Mouse (Mus musculus): ENCODE data around the gene Fbxl17. TPM values are rescaled to one million over a fixed set of nuclear protein-coding genes. Genes with fewer than 3 reads are reported as not detected.
A peak's percentile ranks its signal among the peaks of the same experiment; 100 is the strongest.

The Fbxl17 gene
- polyA plus RNA-seq, 1 experiment from 2014 or later = 9.8 TPM

- 94% methylated on average over 3 of the region's 3 CpGs for WGBS
- no peaks in the 10 kb centered on the region for H3K9me3 ChIP-seq
- H3K27ac ChIP-seq = no peak overlapping the region
- H3K9ac ChIP-seq = no peak overlapping the region
- H3K27me3 ChIP-seq (replicated peaks) = no peaks in the 10 kb centered on the region
- no peaks in the 10 kb centered on the region for H3K4me1 ChIP-seq
- 0 out of 2 replicates have a peak, but pooled peaks have one; percentile 21 for ATAC-seq (ENCODE audit: low FRiP score, low read depth)
- no peaks in the 10 kb centered on the region for H3K36me3 ChIP-seq
- H3K4me3 ChIP-seq = no peak overlapping the region
- no peak overlapping the region for H3K4me2 ChIP-seq (replicated peaks)
These were observed 257.1 kb downstream of the Fbxl17 start for GRCm38 (mm10) chr17:63242761-63243160.

- no peaks in the 10 kb centered on the region for H3K9me3 ChIP-seq
- ATAC-seq (ENCODE audit: low FRiP score, low read depth) = no peak
- no peaks in the 10 kb centered on the region for H3K36me3 ChIP-seq
- no peak overlapping the region for H3K9ac ChIP-seq
- no peaks in the 10 kb centered on the region for H3K4me1 ChIP-seq
- H3K4me2 ChIP-seq (replicated peaks) = no peak overlapping the region
- no peaks in the 10 kb centered on the region for H3K27me3 ChIP-seq (replicated peaks)
- no peak overlapping the region for H3K4me3 ChIP-seq
- 92% methylated on average over 5 of the region's 5 CpGs for WGBS
- H3K27ac ChIP-seq = no peak overlapping the region
These were observed 259.1 kb downstream of the Fbxl17 start for GRCm38 (mm10) chr17:63240731-63241106.

DNA sequence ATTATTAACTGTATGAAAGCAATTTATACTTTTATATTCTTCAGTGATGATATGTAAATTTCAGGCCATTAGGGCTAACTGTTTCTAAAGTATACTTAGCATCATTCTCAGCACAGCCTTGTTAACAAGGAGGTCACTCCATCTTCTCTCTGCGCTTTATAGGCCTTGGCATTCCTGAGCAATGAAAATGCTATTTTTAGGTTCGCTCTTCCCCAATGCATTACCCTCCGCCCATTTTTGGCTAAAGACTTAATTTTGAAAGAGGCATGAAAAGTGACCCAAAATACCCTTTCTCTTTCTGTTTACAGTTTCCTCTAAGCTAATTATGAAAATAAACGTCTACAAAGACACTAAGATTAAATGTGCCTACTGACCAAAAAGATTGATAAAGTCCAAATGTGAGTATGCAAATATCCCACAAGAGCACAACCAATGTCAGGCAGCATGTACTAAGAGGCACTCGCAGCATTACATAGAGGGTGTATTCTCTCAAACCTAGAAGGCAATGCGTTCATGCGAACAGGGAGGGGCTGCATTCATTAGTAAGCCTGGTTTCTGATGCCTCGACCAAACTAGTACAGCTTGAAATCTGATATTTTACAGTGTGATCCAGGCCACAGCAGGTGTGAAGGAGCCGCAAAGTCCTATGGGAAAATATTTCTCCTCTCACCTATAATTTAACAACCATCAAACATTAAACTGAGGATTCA lies 259.6 kb downstream of the Fbxl17 start:
- no peak for ATAC-seq (ENCODE audit: low FRiP score, low read depth)
- Histone ChIP-seq H3K27me3 (replicated peaks) (no peaks in the 10 kb centered on the region), H3K27ac (no peak overlapping the region), H3K9me3 (no peaks in the 10 kb centered on the region), H3K36me3 (no peaks in the 10 kb centered on the region), H3K9ac (no peak overlapping the region), H3K4me1 (no peaks in the 10 kb centered on the region), H3K4me2 (replicated peaks) (no peak overlapping the region), H3K4me3 (no peak overlapping the region)
- WGBS = 81% methylated on average over 9 of the region's 9 CpGs

GRCm38 (mm10) chr17:63236846-63237245 lies 263.0 kb downstream of the Fbxl17 start:
- no peak overlapping the region for H3K4me2 ChIP-seq (replicated peaks)
- no peak overlapping the region for H3K27ac ChIP-seq
- no peaks in the 10 kb centered on the region for H3K36me3 ChIP-seq
- ATAC-seq (ENCODE audit: low FRiP score, low read depth) = no peak
- H3K4me1 ChIP-seq = no peaks in the 10 kb centered on the region
- H3K4me3 ChIP-seq = no peak overlapping the region
- H3K27me3 ChIP-seq (replicated peaks) = no peaks in the 10 kb centered on the region
- no peak overlapping the region for H3K9ac ChIP-seq
- H3K9me3 ChIP-seq = no peaks in the 10 kb centered on the region

GRCm38 (mm10) chr17:63236221-63236620 lies 263.6 kb downstream of the Fbxl17 start:
- 85% methylated on average over 8 of the region's 8 CpGs for WGBS
- H3K4me2 ChIP-seq (replicated peaks) = no peak overlapping the region
- H3K9me3 ChIP-seq = no peaks in the 10 kb centered on the region
- H3K9ac ChIP-seq = no peak overlapping the region
- no peaks in the 10 kb centered on the region for H3K36me3 ChIP-seq
- H3K27ac ChIP-seq = no peak overlapping the region
- H3K4me1 ChIP-seq = no peaks in the 10 kb centered on the region
- ATAC-seq (ENCODE audit: low FRiP score, low read depth) = no peak
- no peak overlapping the region for H3K4me3 ChIP-seq
- no peaks in the 10 kb centered on the region for H3K27me3 ChIP-seq (replicated peaks)

GRCm38 (mm10) chr17:63235821-63236220 lies 264.0 kb downstream of the Fbxl17 start:
- no peaks in the 10 kb centered on the region for H3K27me3 ChIP-seq (replicated peaks)
- no peaks in the 10 kb centered on the region for H3K9me3 ChIP-seq
- no peak overlapping the region for H3K4me2 ChIP-seq (replicated peaks)
- 51% methylated on average over 3 of the region's 3 CpGs for WGBS
- H3K4me1 ChIP-seq = no peaks in the 10 kb centered on the region
- ATAC-seq (ENCODE audit: low FRiP score, low read depth) = no peak
- H3K9ac ChIP-seq = no peak overlapping the region
- no peak overlapping the region for H3K4me3 ChIP-seq
- no peak overlapping the region for H3K27ac ChIP-seq
- H3K36me3 ChIP-seq = no peaks in the 10 kb centered on the region

GRCm38 (mm10) chr17:63229111-63229510 lies 270.7 kb downstream of the Fbxl17 start:
- Histone ChIP-seq H3K36me3 (no peaks in the 10 kb centered on the region), H3K9ac (no peak overlapping the region), H3K4me2 (replicated peaks) (no peak overlapping the region), H3K4me3 (no peak overlapping the region), H3K4me1 (no peaks in the 10 kb centered on the region; the same call in 1 of the 2 replicates), H3K27ac (no peak overlapping the region), H3K27me3 (replicated peaks) (no peaks in the 10 kb centered on the region), H3K9me3 (no peaks in the 10 kb centered on the region)
- no peak for ATAC-seq (ENCODE audit: low FRiP score, low read depth)
- 39% methylated on average over 4 of the region's 4 CpGs for WGBS

GRCm38 (mm10) chr17:63226380-63226779 lies 273.4 kb downstream of the Fbxl17 start:
- Histone ChIP-seq H3K27me3 (replicated peaks) (no peaks in the 10 kb centered on the region), H3K9ac (no peak overlapping the region), H3K36me3 (no peaks in the 10 kb centered on the region), H3K27ac (no peak overlapping the region), H3K4me1 (no peaks in the 10 kb centered on the region; the same call in 1 of the 2 replicates), H3K4me3 (no peak overlapping the region), H3K9me3 (no peaks in the 10 kb centered on the region), H3K4me2 (replicated peaks) (no peak overlapping the region)
- ATAC-seq (ENCODE audit: low FRiP score, low read depth) = no peak
- 67% methylated on average over 2 of the region's 2 CpGs for WGBS

GRCm38 (mm10) chr17:63225959-63226358 lies 273.9 kb downstream of the Fbxl17 start:
- 83% methylated on average over 1 of the region's 1 CpGs for WGBS
- no peak overlapping the region for H3K4me2 ChIP-seq (replicated peaks)
- H3K27ac ChIP-seq = no peak overlapping the region
- H3K4me1 ChIP-seq = peaks cover 4% of the 10 kb centered on the region
- no peak overlapping the region for H3K9ac ChIP-seq
- no peak for ATAC-seq (ENCODE audit: low FRiP score, low read depth)
- no peaks in the 10 kb centered on the region for H3K27me3 ChIP-seq (replicated peaks)
- H3K36me3 ChIP-seq = no peaks in the 10 kb centered on the region
- no peak overlapping the region for H3K4me3 ChIP-seq
- no peaks in the 10 kb centered on the region for H3K9me3 ChIP-seq

- Histone ChIP-seq H3K4me2 (replicated peaks) (no peak overlapping the region), H3K27me3 (replicated peaks) (no peaks in the 10 kb centered on the region), H3K4me1 (peaks cover 7% of the 10 kb centered on the region; the same call in 1 of the 2 replicates), H3K9me3 (no peaks in the 10 kb centered on the region), H3K9ac (no peak overlapping the region), H3K36me3 (no peaks in the 10 kb centered on the region), H3K27ac (no peak overlapping the region), H3K4me3 (no peak overlapping the region)
- WGBS = 74% methylated on average over 4 of the region's 4 CpGs
- ATAC-seq (ENCODE audit: low FRiP score, low read depth) = no peak
These were observed 276.1 kb downstream of the Fbxl17 start for GRCm38 (mm10) chr17:63223675-63224074.

GRCm38 (mm10) chr17:63221632-63222031 lies 278.2 kb downstream of the Fbxl17 start:
- no peak overlapping the region for H3K27ac ChIP-seq
- WGBS = 87% methylated on average over 3 of the region's 3 CpGs
- no peaks in the 10 kb centered on the region for H3K9me3 ChIP-seq
- no peaks in the 10 kb centered on the region for H3K27me3 ChIP-seq (replicated peaks)
- H3K4me2 ChIP-seq (replicated peaks) = no peak overlapping the region
- H3K4me3 ChIP-seq = no peak overlapping the region
- no peak for ATAC-seq (ENCODE audit: low FRiP score, low read depth)
- no peaks in the 10 kb centered on the region for H3K36me3 ChIP-seq
- no peak overlapping the region for H3K9ac ChIP-seq
- peaks cover 7% of the 10 kb centered on the region; the same call in 1 of the 2 replicates for H3K4me1 ChIP-seq

- Histone ChIP-seq H3K4me3 (no peak overlapping the region), H3K9ac (no peak overlapping the region), H3K27ac (no peak overlapping the region; the same call in 1 of the 2 replicates), H3K9me3 (no peaks in the 10 kb centered on the region), H3K4me1 (peaks cover 7% of the 10 kb centered on the region; the same call in 1 of the 2 replicates), H3K36me3 (no peaks in the 10 kb centered on the region), H3K4me2 (replicated peaks) (no peak overlapping the region), H3K27me3 (replicated peaks) (no peaks in the 10 kb centered on the region)
- WGBS = 19% methylated on average over 5 of the region's 5 CpGs
- ATAC-seq (ENCODE audit: low FRiP score, low read depth) = 0 out of 2 replicates have a peak, but pooled peaks have one; percentile 37
These were observed 279.0 kb downstream of the Fbxl17 start for GRCm38 (mm10) chr17:63220821-63221220.

DNA sequence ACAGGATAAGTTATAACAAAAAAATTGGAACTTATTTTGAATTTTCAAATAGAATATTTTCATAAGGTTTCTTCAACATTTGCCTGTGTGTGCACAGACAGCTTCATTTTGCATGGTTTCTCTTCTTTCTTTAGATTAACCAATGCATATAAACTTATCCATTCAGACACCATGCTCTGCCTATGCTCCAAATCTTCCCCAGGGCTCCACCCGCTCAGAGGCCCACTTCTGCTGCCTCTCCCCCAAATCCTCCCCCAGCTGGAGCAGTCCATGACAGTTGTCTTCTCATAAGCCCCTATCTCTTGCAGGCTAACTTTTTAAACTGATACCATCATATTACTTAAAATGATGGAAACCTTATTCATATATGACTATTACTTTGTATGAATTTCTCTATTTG lies 282.8 kb downstream of the Fbxl17 start:
- Histone ChIP-seq H3K4me2 (replicated peaks) (no peak overlapping the region), H3K4me3 (no peak overlapping the region), H3K9me3 (no peaks in the 10 kb centered on the region), H3K4me1 (peaks cover 7% of the 10 kb centered on the region; the same call in 1 of the 2 replicates), H3K27me3 (replicated peaks) (no peaks in the 10 kb centered on the region), H3K36me3 (no peaks in the 10 kb centered on the region), H3K27ac (no peak overlapping the region), H3K9ac (no peak overlapping the region)
- WGBS = 93% methylated on average over 1 of the region's 1 CpGs
- ATAC-seq (ENCODE audit: low FRiP score, low read depth) = no peak
